9 mouse cellular contexts compared by ENCODE assay signal in the genomic region with DNA sequence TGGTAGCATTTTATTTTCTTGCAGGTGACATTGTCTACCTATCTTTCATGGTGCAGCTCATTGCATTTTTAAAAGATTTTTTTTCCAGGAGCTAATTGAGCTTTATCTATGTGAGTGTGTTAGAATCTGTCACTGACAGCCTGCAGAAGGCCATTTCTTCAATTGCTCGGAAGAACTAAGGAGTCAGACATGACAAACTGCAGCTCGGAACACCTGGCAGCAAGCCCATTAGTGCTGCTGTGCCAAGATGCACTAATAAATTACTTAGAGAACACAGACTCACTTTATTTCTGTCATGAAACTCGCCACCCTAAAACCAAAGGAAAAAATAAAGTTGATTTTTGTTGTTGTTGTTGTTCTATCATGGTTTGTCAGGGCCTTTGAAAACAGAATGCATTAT.
A peak's percentile ranks its signal among the peaks of the same experiment; 100 is the strongest.
DNase-seq lines count a peak whose midpoint lies in the region; ATAC-seq lines count a peak whose summit lies in the region.
"Had no signal": no experiment of that assay in that cellular context is flagged by ENCODE, and none has a peak within 500 bp of the region (broad histone marks: within the 10 kb centered on the region; RNA-seq: fewer than 3 reads in every experiment).

No protein-coding gene starts in this region.

- no peak for ATAC-seq in granulocyte monocyte progenitor cell, adult 5-6 weeks (replicated peaks; ENCODE audit: poor library complexity, severe bottlenecking)

- DNase-seq in gastrocnemius, postnatal 10 days = peak; percentile 52
- DNase-seq in gastrocnemius, postnatal 25 days = no peak
- DNase-seq in retina, postnatal 1 day = peak; percentile 1
- no peak for DNase-seq in retina, embryonic 14.5 days (ENCODE audit: low spot score)
- DNase-seq in heart, postnatal 4 days = peak; percentile 77
- DNase-seq in mesoderm, embryonic 11.5 days (ENCODE audit: low read depth, low spot score) = peak; percentile 2
- DNase-seq in embryo, embryonic 10.5 days (ENCODE audit: low spot score) = no peak
- DNase-seq: liver, embryonic 13.5 days had no signal

Comparison
In these comparisons a context has a peak if more than half of its experiments do, and no peak if none do; other contexts are left out.
1. DNase-seq: peak in gastrocnemius, postnatal 10 days (single experiment), retina, postnatal 1 day (single experiment), heart, postnatal 4 days (single experiment) and mesoderm, embryonic 11.5 days (single experiment); none in gastrocnemius, postnatal 25 days (single experiment), retina, embryonic 14.5 days (single experiment) and embryo, embryonic 10.5 days (single experiment).